Mouse (Mus musculus) limb, embryonic 14.5 days (tissue): Measurements from ENCODE around the gene Pold3. TPM values are rescaled to one million over a fixed set of nuclear protein-coding genes. Genes with fewer than 3 reads are reported as not detected.

Experiments
- ATAC-seq: fragments of 200-750 bp; cut with Nextera tagmentation; 2 replicates; pipeline ENCODE4 v1.8.0; 2017; ENCODE audit warnings: low read depth, moderate number of reproducible peaks, moderate TSS enrichment; ENCODE audit not compliant: low FRiP score
- DNase-seq: peaks from one replicate; pipeline ENCODE4 v3.0.0-alpha.2; 2015; ENCODE audit warnings: low spot score
- H3K27ac ChIP-seq: fragments of 300-500 bp; sonication (generic); replicated peaks from 2 replicates; pipeline ENCODE4 v1.5.1; 2014; ENCODE audit warnings: low read depth, mild to moderate bottlenecking, low read length, moderate library complexity, mixed read lengths
- H3K27me3 ChIP-seq: fragments of 300-500 bp; sonication (generic); 2 replicates; pipeline ENCODE4 v1.6.1; 2014; ENCODE audit warnings: low read length, mixed read lengths; ENCODE audit not compliant: control insufficient read depth, insufficient read depth
- H3K36me3 ChIP-seq: fragments of 300-500 bp; sonication (generic); 2 replicates; pipeline ENCODE4 v1.6.1; 2014; ENCODE audit warnings: mild to moderate bottlenecking, low read length, moderate library complexity, mixed read lengths; ENCODE audit not compliant: control insufficient read depth, insufficient read depth
- H3K4me1 ChIP-seq: fragments of 300-500 bp; sonication (generic); 2 replicates; pipeline ENCODE4 v1.6.1; 2014; ENCODE audit warnings: antibody characterized with exemption, low read length, mixed read lengths; ENCODE audit not compliant: control insufficient read depth, insufficient read depth
- H3K4me2 ChIP-seq: fragments of 300-500 bp; sonication (generic); replicated peaks from 2 replicates; pipeline ENCODE4 v1.6.1; 2014; ENCODE audit warnings: low read depth, mild to moderate bottlenecking, low read length, moderate library complexity; ENCODE audit not compliant: severe bottlenecking
- H3K4me3 ChIP-seq: fragments of 300-500 bp; sonication (generic); replicated peaks from 2 replicates; pipeline ENCODE4 v1.5.1; 2014; ENCODE audit warnings: low read length
- H3K9ac ChIP-seq: fragments of 300-500 bp; sonication (generic); 2 replicates; pipeline ENCODE4 v1.6.1; 2014; ENCODE audit warnings: mild to moderate bottlenecking, low read depth, low read length, moderate library complexity; ENCODE audit not compliant: severe bottlenecking
- H3K9me3 ChIP-seq: fragments of 300-500 bp; sonication (generic); 2 replicates; pipeline ENCODE4 v1.6.1; 2016; ENCODE audit warnings: low read length; ENCODE audit not compliant: control insufficient read depth
- POLR2A ChIP-seq: fragments of 200-500 bp; IDR thresholded peaks from 2 replicates; pipeline ENCODE4 v1.8.0; 2012; ENCODE audit warnings: inconsistent platforms, mild to moderate bottlenecking, moderate library complexity, borderline replicate concordance; ENCODE audit not compliant: insufficient read depth, insufficient read length; ENCODE audit errors: extremely low read depth
- WGBS: fragments of 180-500 bp; shearing (Covaris S2); extraction: QIAGEN DNeasy Blood & Tissue Kit; methylation state at CpG from one replicate; pipeline ENCODE4 v1.1.7; 2014; 5-methylcytosine and 5-hydroxymethylcytosine counted together
- polyA plus RNA-seq, 2 experiments: library from polyadenylated mRNA; depleted of rRNA in 1 of 2; stranded (reverse) in 1 of 2; unstranded in 1 of 2; fragments of >200 nt; fragmentation: Nextera tagmentation in 1 of 2; extraction: Ambion mirVana in 1 of 2; gene quantifications; 2 replicates each; pipeline versions ENCODE4 v1.2.1 to v1.2.3; 2012 to 2014

Pold3 gene
- polyA plus RNA-seq, 2 experiments = 51.0 to 53.5 TPM

- Histone ChIP-seq H3K9me3 (no peaks in the 10 kb centered on the region), H3K36me3 (no peaks in the 10 kb centered on the region), H3K27ac (no peak overlapping the region), H3K9ac (no peak overlapping the region), H3K4me2 (no peak overlapping the region), H3K27me3 (no peaks in the 10 kb centered on the region), H3K4me3 (no peak overlapping the region), H3K4me1 (0 out of 2 replicates have a peak, but pooled peaks cover 2% of the 10 kb centered on the region)
- no peak for TF ChIP-seq POLR2A
- DNase-seq (no peak), ATAC-seq (no peak)
- WGBS = 86% methylated on average over 7 of the region's 7 CpGs
Observed at GRCm38 (mm10) chr7:100126514-100126913, 5.1 kb upstream of the Pold3 start.

- WGBS = 82% methylated on average over 4 of the region's 4 CpGs
Observed at GRCm38 (mm10) chr7:100125166-100125565, 3.8 kb upstream of the Pold3 start.

GRCm38 (mm10) chr7:100124211-100124610 is 2.8 kb upstream of the Pold3 start:
- no peak for ATAC-seq
- Histone ChIP-seq H3K4me3 (no peak overlapping the region), H3K4me1 (0 out of 2 replicates have a peak, but pooled peaks cover 6% of the 10 kb centered on the region), H3K9ac (no peak overlapping the region), H3K9me3 (no peaks in the 10 kb centered on the region), H3K36me3 (no peaks in the 10 kb centered on the region), H3K27ac (no peak overlapping the region), H3K27me3 (no peaks in the 10 kb centered on the region), H3K4me2 (no peak overlapping the region)
- WGBS = 77% methylated on average over 2 of the region's 2 CpGs
- DNase-seq = no peak
- no peak for TF ChIP-seq POLR2A

More at GRCm38 (mm10) chr7:100125166-100125565, 3.8 kb upstream of the Pold3 start:
- H3K9me3 ChIP-seq = no peaks in the 10 kb centered on the region
- DNase-seq (no peak), ATAC-seq (no peak)
- no peak overlapping the region for H3K27ac ChIP-seq
- no peak for TF ChIP-seq POLR2A
- H3K27me3 ChIP-seq = no peaks in the 10 kb centered on the region
- 0 out of 2 replicates have a peak, but pooled peaks cover 6% of the 10 kb centered on the region for H3K4me1 ChIP-seq
- H3K4me3 ChIP-seq = no peak overlapping the region
- no peak overlapping the region for H3K9ac ChIP-seq
- H3K4me2 ChIP-seq = no peak overlapping the region
- no peaks in the 10 kb centered on the region for H3K36me3 ChIP-seq

- no peak for TF ChIP-seq POLR2A
- Histone ChIP-seq H3K9ac (no peak overlapping the region), H3K4me1 (0 out of 2 replicates have a peak, but pooled peaks cover 6% of the 10 kb centered on the region), H3K27ac (no peak overlapping the region), H3K4me2 (no peak overlapping the region), H3K27me3 (no peaks in the 10 kb centered on the region), H3K4me3 (no peak overlapping the region), H3K36me3 (peaks cover 6% of the 10 kb centered on the region; the same call in 1 of the 2 replicates), H3K9me3 (no peaks in the 10 kb centered on the region)
- ATAC-seq (no peak), DNase-seq (peak; percentile 13)
- WGBS = 63% methylated on average over 6 of the region's 6 CpGs
Observed at GRCm38 (mm10) chr7:100123486-100123885, 2.1 kb upstream of the Pold3 start.

GRCm38 (mm10) chr7:100120791-100121261 is 539 bp downstream of the Pold3 start:
- DNase-seq (peak; percentile 32), ATAC-seq (peak; percentile 62)
- peak overlapping the region; percentile 91 for H3K4me3 ChIP-seq
- under 1% methylated on average over 25 of the region's 25 CpGs for whole genome bisulfite sequencing
- H3K9ac ChIP-seq = peak overlapping the region; percentile 86
- H3K27ac ChIP-seq = peak overlapping the region; percentile 89
- no peak for TF ChIP-seq POLR2A
- peaks cover 19% of the 10 kb centered on the region for H3K36me3 ChIP-seq
- H3K9me3 ChIP-seq = no peaks in the 10 kb centered on the region
- H3K27me3 ChIP-seq = no peaks in the 10 kb centered on the region
- H3K4me2 ChIP-seq = peak overlapping the region; percentile 89
- H3K4me1 ChIP-seq = 0 out of 2 replicates have a peak, but pooled peaks cover 6% of the 10 kb centered on the region
